11 mouse cellular contexts compared by ENCODE assay signal in the genomic region with DNA sequence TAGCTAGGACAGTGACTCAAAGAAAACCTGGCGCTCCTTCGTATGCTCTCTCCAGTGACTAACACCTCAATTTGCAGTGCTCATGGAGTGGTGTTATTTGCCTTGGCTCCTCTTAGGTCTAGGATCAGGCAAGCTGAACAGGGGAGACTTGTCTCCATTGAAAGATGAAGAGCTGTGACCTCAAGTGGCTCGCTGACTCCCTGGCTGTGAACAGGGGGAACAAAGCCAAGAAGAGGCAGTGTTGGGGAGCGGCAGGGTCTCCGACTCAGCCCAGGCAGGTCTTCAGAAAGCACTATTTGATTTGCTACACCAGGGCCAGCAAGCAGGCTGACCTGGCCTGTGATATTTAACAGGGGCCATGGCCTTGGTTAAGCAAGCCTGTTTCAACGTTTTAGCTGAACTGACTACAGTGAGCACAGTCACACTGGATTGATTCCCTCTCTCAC.
DNase-seq lines count a peak whose midpoint lies in the region; ATAC-seq and TF ChIP-seq lines count a peak whose summit lies in the region.
"Had no signal": no experiment of that assay in that cellular context is flagged by ENCODE, and none has a peak within 500 bp of the region (broad histone marks: within the 10 kb centered on the region; RNA-seq: fewer than 3 reads in every experiment).

No protein-coding gene starts in this region.

- H3K4me1 ChIP-seq in heart, embryonic 11.5 days (ENCODE audit: control insufficient read depth, insufficient read depth, low read length): peaks cover 14% of the 10 kb centered on the region

- POLR2A ChIA-PET in Patski (lab: Charles Lee): no interaction called here

- in situ Hi-C loops in Patski (cut with MboI; ENCODE audit: low pct_unique_long_range_greater_than_20kb): no loop called here

- H3K9me3 ChIP-seq in heart, embryonic 11.5 days (replicated peaks; ENCODE audit: control insufficient read depth, low read length): no peaks in the 10 kb centered on the region

- intact Hi-C loops in gastrocnemius, postnatal 14 days (cut with DNase I; ENCODE audit: low total_unique reads): no loop called here
- intact Hi-C loops in left cerebral cortex, postnatal 4 days (cut with DNase I): no loop called here

- TF ChIP-seq CTCF in Patski (IDR thresholded peaks at IDR 0.05): no peak

- no peak overlapping the region for H3K4me2 ChIP-seq in heart, embryonic 11.5 days

- H3K27ac ChIP-seq in heart, embryonic 11.5 days (ENCODE audit: low read depth, low read length): no peak overlapping the region
- H3K27ac ChIP-seq: macrophage had no signal

- peak; percentile 32 to 45 for DNase-seq in heart, adult 9 months (ENCODE audit: low spot score in 2 of 2)
- DNase-seq in Patski (ENCODE audit: low read depth, low spot score): no peak
- peak; percentile 42 for DNase-seq in gastrocnemius, postnatal 14 days
- peak; percentile 8 to 46 for DNase-seq in kidney, postnatal 25 days
- no peak for DNase-seq in left cerebral cortex, postnatal 4 days
- DNase-seq in frontal cortex, postnatal 10 days (ENCODE audit: low spot score in 2 of 2): no peak
- DNase-seq: cerebellum, adult 8-10 months had no signal

- no peak overlapping the region for H3K9ac ChIP-seq in heart, embryonic 11.5 days (ENCODE audit: low read depth, low read length)

- no peak overlapping the region for H3K4me3 ChIP-seq in heart, embryonic 11.5 days (ENCODE audit: low read depth, low read length)
- H3K4me3 ChIP-seq: myocyte had no signal

- H3K36me3 ChIP-seq in heart, embryonic 11.5 days (ENCODE audit: control insufficient read depth, insufficient read depth, low read length): no peaks in the 10 kb centered on the region

- CTCF ChIA-PET in Patski (lab: Charles Lee): interaction anchor here (1.7 to 2.1 kb wide), 2 partner anchors 13 to 17 kb away, joined by 4 to 5 read pairs; no protein-coding TSS in a partner anchor

- 80% methylated on average over 6 of the region's 6 CpGs for WGBS in heart, embryonic 11.5 days (ENCODE audit: insufficient replicate concordance)

- no peak for ATAC-seq in heart, embryonic 11.5 days (replicated peaks; ENCODE audit: insufficient number of reproducible peaks, low FRiP score, low TSS enrichment)
- peak; percentile 45 for ATAC-seq in Patski
- ATAC-seq in inflammation-experienced regulatory T-cells, adult 6 months: no peak

- H3K27me3 ChIP-seq in heart, embryonic 11.5 days (ENCODE audit: control insufficient read depth, insufficient read depth, low read length): no peaks in the 10 kb centered on the region
- no peaks in the 10 kb centered on the region for H3K27me3 ChIP-seq in Patski

Comparison
In these comparisons a context has a peak if more than half of its experiments do, and no peak if none do; other contexts are left out.
1. DNase-seq: peak in heart, adult 9 months (2 of 2), gastrocnemius, postnatal 14 days (single experiment) and kidney, postnatal 25 days (2 of 2); none in Patski (single experiment), left cerebral cortex, postnatal 4 days (single experiment) and frontal cortex, postnatal 10 days (0 of 2).